Mouse (Mus musculus): ENCODE measurements at regions not wholly inside any gene's neighbourhood (a gene's known extent, or its start where the extent isn't known, plus 50 kb on each side); places are given as distances from the start of the nearest gene placed in this dataset.

GRCm38 (mm10) chr13:94619511-94619910, 169.2 kb upstream of the Tbca start:
- no peak for TF ChIP-seq POLR2A (IDR thresholded peaks at IDR 0.05; ENCODE audit: low read depth, low read length)
- no peak for TF ChIP-seq CTCF (IDR thresholded peaks at IDR 0.05; ENCODE audit: borderline replicate concordance, insufficient read depth, low read length)

All from embryonic fibroblast, embryonic 13.5 days (primary cell).